Mouse (Mus musculus): ENCODE data around the gene Usp50. TPM values are rescaled to one million over a fixed set of nuclear protein-coding genes. Genes with fewer than 3 reads are reported as not detected.

Usp50 gene
- polyA plus RNA-seq, 1 experiment, result 0.23 TPM

- H3K4me1 ChIP-seq (ENCODE audit: control insufficient read depth, insufficient read depth, insufficient read length), result peaks cover 2% of the 10 kb centered on the region; the same call in 1 of the 2 replicates
- TF ChIP-seq POLR2A (IDR thresholded peaks at IDR 0.05; ENCODE audit: low read depth, low read length) (no peak), CTCF (IDR thresholded peaks at IDR 0.05; ENCODE audit: extremely low read depth, insufficient read depth, insufficient read length, insufficient replicate concordance) (no peak)
- H3K27me3 ChIP-seq (ENCODE audit: control insufficient read depth, insufficient read depth, low read length), result no peaks in the 10 kb centered on the region
- H3K36me3 ChIP-seq (ENCODE audit: control insufficient read depth, insufficient read depth, low read length), result no peaks in the 10 kb centered on the region; the same call in 1 of the 2 replicates
- WGBS, result 6% methylated on average over 13 of the region's 13 CpGs
- DNase-seq (ENCODE audit: low read depth in 1 of 2, low spot score in 2 of 2), result peak; percentile 18 to 33
- H3K4me3 ChIP-seq (ENCODE audit: extremely low read depth, insufficient read depth, insufficient read length), result peak overlapping the region; percentile 78
- H3K27ac ChIP-seq (ENCODE audit: insufficient read depth, low read length), result peak overlapping the region; percentile 100; the same call in 1 of the 2 replicates
These were observed 109.7 kb downstream of the Usp50 start for GRCm38 (mm10) chr2:126673317-126674242.

GRCm38 (mm10) chr2:126668621-126669252, 114.5 kb downstream of the Usp50 start:
- WGBS, result 89% methylated on average over 5 of the region's 5 CpGs
- DNase-seq (ENCODE audit: low read depth in 1 of 2, low spot score in 2 of 2), result no peak
- TF ChIP-seq CTCF (IDR thresholded peaks at IDR 0.05; ENCODE audit: extremely low read depth, insufficient read depth, insufficient read length, insufficient replicate concordance) (no peak), POLR2A (IDR thresholded peaks at IDR 0.05; ENCODE audit: low read depth, low read length) (no peak)
- Histone ChIP-seq H3K36me3 (ENCODE audit: control insufficient read depth, insufficient read depth, low read length) (no peaks in the 10 kb centered on the region; the same call in 1 of the 2 replicates), H3K27ac (ENCODE audit: insufficient read depth, low read length) (no peak overlapping the region), H3K4me1 (ENCODE audit: control insufficient read depth, insufficient read depth, insufficient read length) (no peaks in the 10 kb centered on the region; the same call in 1 of the 2 replicates), H3K4me3 (ENCODE audit: extremely low read depth, insufficient read depth, insufficient read length) (no peak overlapping the region), H3K27me3 (ENCODE audit: control insufficient read depth, insufficient read depth, low read length) (no peaks in the 10 kb centered on the region)

- H3K4me1 ChIP-seq (ENCODE audit: control insufficient read depth, insufficient read depth, insufficient read length), result no peaks in the 10 kb centered on the region
- no peaks in the 10 kb centered on the region for H3K27me3 ChIP-seq (ENCODE audit: control insufficient read depth, insufficient read depth, low read length)
- no peaks in the 10 kb centered on the region; the same call in 1 of the 2 replicates for H3K36me3 ChIP-seq (ENCODE audit: control insufficient read depth, insufficient read depth, low read length)
- no peak overlapping the region for H3K4me3 ChIP-seq (ENCODE audit: extremely low read depth, insufficient read depth, insufficient read length)
- H3K27ac ChIP-seq (ENCODE audit: insufficient read depth, low read length), result no peak overlapping the region
- 37% methylated on average over 3 of the region's 3 CpGs for WGBS
- DNase-seq (ENCODE audit: low read depth in 1 of 2, low spot score in 2 of 2), result no peak
- TF ChIP-seq CTCF (IDR thresholded peaks at IDR 0.05; ENCODE audit: extremely low read depth, insufficient read depth, insufficient read length, insufficient replicate concordance), result no peak
These were observed 117.3 kb downstream of the Usp50 start for GRCm38 (mm10) chr2:126665984-126666383.

GRCm38 (mm10) chr2:126663481-126663880, 119.8 kb downstream of the Usp50 start:
- H3K4me3 ChIP-seq (ENCODE audit: extremely low read depth, insufficient read depth, insufficient read length), result no peak overlapping the region
- 24% methylated on average over 4 of the region's 4 CpGs for WGBS
- no peak overlapping the region for H3K27ac ChIP-seq (ENCODE audit: insufficient read depth, low read length)
- no peaks in the 10 kb centered on the region for H3K4me1 ChIP-seq (ENCODE audit: control insufficient read depth, insufficient read depth, insufficient read length)
- H3K36me3 ChIP-seq (ENCODE audit: control insufficient read depth, insufficient read depth, low read length), result no peaks in the 10 kb centered on the region
- no peak for TF ChIP-seq POLR2A (IDR thresholded peaks at IDR 0.05; ENCODE audit: low read depth, low read length)
- TF ChIP-seq CTCF (IDR thresholded peaks at IDR 0.05; ENCODE audit: extremely low read depth, insufficient read depth, insufficient read length, insufficient replicate concordance), result no peak
- no peaks in the 10 kb centered on the region for H3K27me3 ChIP-seq (ENCODE audit: control insufficient read depth, insufficient read depth, low read length)
- DNase-seq (ENCODE audit: low read depth in 1 of 2, low spot score in 2 of 2), result peak; percentile 14 to 52

Other genes starting within 250 kb of the Usp50 start
- gene Slc27a2, start 231.1 kb downstream of the Usp50 start, polyA plus RNA-seq (2012; rRNA removed), result 0.31 and 0.57 TPM in 2 replicates
- gene Hdc, start 164.2 kb downstream of the Usp50 start, polyA plus RNA-seq (2012; rRNA removed), result 3.2 and 4.6 TPM in 2 replicates
- 7.4 and 8.4 TPM in 2 replicates for gene Gabpb1, start 107.1 kb downstream of the Usp50 start, polyA plus RNA-seq (2012; rRNA removed)
- gene Usp8, start 76.1 kb downstream of the Usp50 start, polyA plus RNA-seq (2012; rRNA removed), result 9.2 and 10.3 TPM in 2 replicates
- gene Trpm7, start 92.8 kb upstream of the Usp50 start, polyA plus RNA-seq (2012; rRNA removed), result 2.4 and 3.0 TPM in 2 replicates
- 7.6 and 9.5 TPM in 2 replicates for gene Sppl2a, start 149.8 kb upstream of the Usp50 start, polyA plus RNA-seq (2012; rRNA removed)
- 1.6 and 2.5 TPM in 2 replicates for gene Ap4e1, start 225.2 kb upstream of the Usp50 start, polyA plus RNA-seq (2012; rRNA removed)

All from spleen, adult 2 months (tissue).